ENCODE assay signal across 21 mouse cellular contexts in the genomic region with DNA sequence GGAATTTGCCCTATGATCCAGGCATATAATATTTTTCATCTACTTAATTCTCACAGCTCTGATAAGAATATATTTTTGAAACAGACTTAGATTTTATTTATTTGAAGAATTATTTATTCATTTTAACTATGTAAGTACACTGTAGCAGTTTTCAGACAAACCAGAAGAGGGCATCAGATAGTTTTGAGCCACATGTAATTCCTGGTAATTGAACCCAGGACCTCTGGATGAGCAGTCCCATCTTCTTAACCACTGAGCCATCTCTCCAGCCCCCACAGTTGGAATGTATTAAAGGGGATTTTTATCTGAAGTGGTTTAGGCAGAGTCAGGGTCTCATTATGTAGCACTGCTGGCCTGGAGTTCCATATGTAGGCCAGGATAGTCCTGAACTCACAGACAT. TPM values are rescaled to one million over a fixed set of nuclear protein-coding genes. Genes with fewer than 3 reads are reported as not detected.
DNase-seq lines count a peak whose midpoint lies in the region; ATAC-seq and TF ChIP-seq lines count a peak whose summit lies in the region.
"Not testable (repeated sequence)": the region's sequence is repeated elsewhere in the genome, so short reads cannot be mapped to it uniquely, and the experiment has no call there.
"Had no signal": no experiment of that assay in that cellular context is flagged by ENCODE, and none has a peak within 500 bp of the region (broad histone marks: within the 10 kb centered on the region; RNA-seq: fewer than 3 reads in every experiment).

No protein-coding gene starts in this region.

- intact Hi-C loops in heart, adult 2 months (cut with DNase I), result loop anchor here (1.0 to 5.0 kb wide), 2 partner anchors 49 to 104 kb away; no protein-coding TSS in a partner anchor

- H3K27ac ChIP-seq in forebrain, embryonic 15.5 days (replicated peaks); heart, adult 2 months; intestine, postnatal 0 days (ENCODE audit: low read depth, low read length); midbrain, postnatal 0 days (ENCODE audit: low read depth, low read length): not testable (repeated sequence)
- peak overlapping the region; percentile 97 for H3K27ac ChIP-seq in liver, embryonic 12.5 days
- H3K27ac ChIP-seq in liver, embryonic 15.5 days (replicated peaks), result peak overlapping the region; percentile 98

- TF ChIP-seq EP300 in heart, adult 2 months (IDR thresholded peaks at IDR 0.05; ENCODE audit: insufficient read depth, low read depth, low read length), result not testable (repeated sequence)

- H3K9me3 ChIP-seq in forebrain, embryonic 15.5 days; intestine, postnatal 0 days (ENCODE audit: control insufficient read depth); liver, embryonic 12.5 days (replicated peaks); liver, embryonic 15.5 days (replicated peaks); midbrain, postnatal 0 days (ENCODE audit: low read length): not testable (repeated sequence)

- H3K4me3 ChIP-seq in forebrain, embryonic 15.5 days; heart, adult 2 months; intestine, postnatal 0 days (ENCODE audit: low read depth, low read length); midbrain, postnatal 0 days (ENCODE audit: low read depth, low read length): not testable (repeated sequence)
- H3K4me3 ChIP-seq in liver, embryonic 12.5 days, result peak overlapping the region; percentile 61
- peak overlapping the region; percentile 64 for H3K4me3 ChIP-seq in liver, embryonic 15.5 days (replicated peaks)

- H3K27me3 ChIP-seq in forebrain, embryonic 15.5 days; heart, adult 2 months (ENCODE audit: control insufficient read depth, insufficient read depth, low read length); intestine, postnatal 0 days (replicated peaks; ENCODE audit: control insufficient read depth, insufficient read depth, low read length); liver, embryonic 12.5 days (replicated peaks); liver, embryonic 15.5 days; midbrain, postnatal 0 days (ENCODE audit: insufficient read depth, low read length): not testable (repeated sequence)

- TF ChIP-seq POLR2A in heart, adult 2 months (IDR thresholded peaks at IDR 0.05; ENCODE audit: insufficient read depth, low read depth, low read length), result not testable (repeated sequence)

- not testable (repeated sequence) for H3K4me1 ChIP-seq in forebrain, embryonic 15.5 days; heart, adult 2 months (ENCODE audit: control insufficient read depth, insufficient read depth, low read length); intestine, postnatal 0 days (replicated peaks; ENCODE audit: control insufficient read depth, insufficient read depth, low read length); midbrain, postnatal 0 days (ENCODE audit: insufficient read depth, low read length)
- H3K4me1 ChIP-seq in liver, embryonic 12.5 days, result peaks cover 46% of the 10 kb centered on the region
- peaks cover 45% of the 10 kb centered on the region for H3K4me1 ChIP-seq in liver, embryonic 15.5 days (replicated peaks)

- ATAC-seq in forebrain, embryonic 15.5 days (replicated peaks), result 0 out of 2 replicates have a peak, but pooled peaks have one; percentile 13
- not testable (repeated sequence) for ATAC-seq in intestine, postnatal 0 days; liver, embryonic 12.5 days; midbrain, postnatal 0 days (ENCODE audit: low FRiP score)
- 0 out of 2 replicates have a peak, but pooled peaks have one; percentile 0 for ATAC-seq in liver, embryonic 15.5 days (ENCODE audit: insufficient read depth)

- not testable (repeated sequence) for H3K9ac ChIP-seq in forebrain, embryonic 15.5 days (replicated peaks); heart, adult 2 months (ENCODE audit: low read depth, low read length); intestine, postnatal 0 days (ENCODE audit: low read depth, low read length); midbrain, postnatal 0 days (replicated peaks; ENCODE audit: low read length, poor library complexity, severe bottlenecking)
- H3K9ac ChIP-seq in liver, embryonic 12.5 days, result peak overlapping the region; percentile 84
- H3K9ac ChIP-seq in liver, embryonic 15.5 days, result peak overlapping the region; percentile 79; the same call in 1 of the 2 replicates

- not testable (repeated sequence) for DNase-seq in heart, adult 2 months; midbrain, postnatal 0 days (ENCODE audit: low spot score)

- not testable (repeated sequence) for H3K36me3 ChIP-seq in forebrain, embryonic 15.5 days; heart, adult 2 months (ENCODE audit: control insufficient read depth, insufficient read depth, low read length); intestine, postnatal 0 days (ENCODE audit: control insufficient read depth, insufficient read depth); midbrain, postnatal 0 days (ENCODE audit: insufficient read depth, low read length)
- H3K36me3 ChIP-seq in liver, embryonic 12.5 days, result peaks cover 18% of the 10 kb centered on the region
- peaks cover 22% of the 10 kb centered on the region for H3K36me3 ChIP-seq in liver, embryonic 15.5 days (replicated peaks)

- H3K4me2 ChIP-seq in forebrain, embryonic 15.5 days (replicated peaks); intestine, postnatal 0 days (replicated peaks; ENCODE audit: low read depth); midbrain, postnatal 0 days (ENCODE audit: low read depth, low read length, poor library complexity, severe bottlenecking): not testable (repeated sequence)
- peak overlapping the region; percentile 64 for H3K4me2 ChIP-seq in liver, embryonic 12.5 days
- H3K4me2 ChIP-seq in liver, embryonic 15.5 days, result peak overlapping the region; percentile 70

- peak; percentile 35 for TF ChIP-seq CTCF in heart, adult 2 months (IDR thresholded peaks at IDR 0.05)
- 0 out of 2 replicates have a peak, but pooled peaks have one; percentile 7 for TF ChIP-seq CTCF in intestine, postnatal 0 days (IDR thresholded peaks at IDR 0.05; ENCODE audit: low read depth)
- TF ChIP-seq CTCF in midbrain, postnatal 0 days (IDR thresholded peaks at IDR 0.05), result peak; percentile 13; the same call in 1 of the 2 replicates

- H3K79me2 ChIP-seq in heart, adult 2 months (replicated peaks; ENCODE audit: control insufficient read depth, insufficient read depth, low read length), result not testable (repeated sequence)

RNA-seq across cellular contexts. Expression of gene Hbq1b, which starts 0.9 kb away (rescaled TPM):
- polyA plus RNA-seq in forebrain, embryonic 15.5 days (2015; fragmentation: Nextera tagmentation; extraction: Ambion mirVana), result 1.6 and 2.5 TPM in 2 replicates
- total RNA-seq in heart, adult 2 months (2021), result 1 to 10 TPM in 1 of 2 experiments, under 1 TPM in 1; 0.70 to 2.4 TPM
- 1.5 and 3.8 TPM in 2 replicates for polyA plus RNA-seq in heart, adult 2 months (2012; rRNA removed)
- polyA plus RNA-seq in intestine, postnatal 0 days (2015; fragmentation: Nextera tagmentation; extraction: Ambion mirVana), result not detected in 2 replicates
- 116 and 122 TPM in 2 replicates for polyA plus RNA-seq in liver, embryonic 12.5 days (2016; fragmentation: Nextera tagmentation; extraction: Ambion mirVana)
- polyA plus RNA-seq in liver, embryonic 15.5 days (2015; fragmentation: Nextera tagmentation; extraction: Ambion mirVana), result 139 and 151 TPM in 2 replicates
- total RNA-seq in midbrain, postnatal 0 days (2014; rRNA removed), result 1.7 and 5.9 TPM in 2 replicates
- 1.9 and 3.1 TPM in 2 replicates for polyA plus RNA-seq in midbrain, postnatal 0 days (2015; fragmentation: Nextera tagmentation; extraction: Ambion mirVana)
- total RNA-seq: adrenal gland, adult 8-10 months; gastrocnemius, adult 8-10 months; gastrocnemius, postnatal 25 days had no signal
- polyA plus RNA-seq: activated CD4-positive, CD25-positive, alpha-beta regulatory T cell, adult 4 months; C2C12; CD4-positive, CD25-positive, alpha-beta regulatory T cell, adult 4 months; inflammation-experienced regulatory T-cells, adult 6 months had no signal

RNA-seq across cellular contexts. Expression of gene Hba-a1, which starts 2.6 kb away (rescaled TPM):
- 2,103 and 2,256 TPM in 2 replicates for polyA plus RNA-seq in forebrain, embryonic 15.5 days (2015; fragmentation: Nextera tagmentation; extraction: Ambion mirVana)
- over 10,000 TPM in 1 of 2 experiments, 1,000 to 10,000 TPM in 1; 5,353 to 37,215 TPM for total RNA-seq in heart, adult 2 months (2021)
- polyA plus RNA-seq in heart, adult 2 months (2012; rRNA removed), result 3,162 and 34,446 TPM in 2 replicates
- polyA plus RNA-seq in intestine, postnatal 0 days (2015; fragmentation: Nextera tagmentation; extraction: Ambion mirVana), result 405 and 624 TPM in 2 replicates
- 52,845 and 54,272 TPM in 2 replicates for polyA plus RNA-seq in liver, embryonic 12.5 days (2016; fragmentation: Nextera tagmentation; extraction: Ambion mirVana)
- polyA plus RNA-seq in liver, embryonic 15.5 days (2015; fragmentation: Nextera tagmentation; extraction: Ambion mirVana), result 74,460 and 76,487 TPM in 2 replicates
- 562 and 930 TPM in 2 replicates for total RNA-seq in midbrain, postnatal 0 days (2014; rRNA removed)
- polyA plus RNA-seq in midbrain, postnatal 0 days (2015; fragmentation: Nextera tagmentation; extraction: Ambion mirVana), result 470 and 497 TPM in 2 replicates

RNA-seq across cellular contexts. Expression of gene Hba-x, which starts 9.7 kb away (rescaled TPM):
- polyA plus RNA-seq in forebrain, embryonic 15.5 days (2015; fragmentation: Nextera tagmentation; extraction: Ambion mirVana), result 24.0 and 37.2 TPM in 2 replicates
- total RNA-seq in heart, adult 2 months (2021), result not detected
- polyA plus RNA-seq in heart, adult 2 months (2012; rRNA removed), result not detected in 2 replicates
- 0.23 TPM in 1 of 2 replicates, not detected in the other for polyA plus RNA-seq in intestine, postnatal 0 days (2015; fragmentation: Nextera tagmentation; extraction: Ambion mirVana)
- polyA plus RNA-seq in liver, embryonic 12.5 days (2016; fragmentation: Nextera tagmentation; extraction: Ambion mirVana), result 1,859 and 1,982 TPM in 2 replicates
- polyA plus RNA-seq in liver, embryonic 15.5 days (2015; fragmentation: Nextera tagmentation; extraction: Ambion mirVana), result 72.6 and 109 TPM in 2 replicates
- 0.38 TPM in 1 of 2 replicates, not detected in the other for total RNA-seq in midbrain, postnatal 0 days (2014; rRNA removed)
- 0.49 TPM in 1 of 2 replicates, not detected in the other for polyA plus RNA-seq in midbrain, postnatal 0 days (2015; fragmentation: Nextera tagmentation; extraction: Ambion mirVana)
- total RNA-seq: adrenal gland, adult 8-10 months; adrenal gland, postnatal 25 days; gastrocnemius, adult 8-10 months; gastrocnemius, postnatal 25 days; heart, adult 8-10 months; heart, postnatal 10 days; heart, postnatal 36 days had no signal
- polyA plus RNA-seq: activated CD4-positive, CD25-positive, alpha-beta regulatory T cell, adult 4 months; C2C12; CD4-positive, CD25-positive, alpha-beta regulatory T cell, adult 4 months; gonadal fat pad, adult 2 months; inflammation-experienced regulatory T-cells, adult 6 months had no signal

RNA-seq across cellular contexts. Expression of gene Hba-a2, which starts 10.4 kb away (rescaled TPM):
- polyA plus RNA-seq in forebrain, embryonic 15.5 days (2015; fragmentation: Nextera tagmentation; extraction: Ambion mirVana), result 5,603 and 5,963 TPM in 2 replicates
- over 10,000 TPM in 1 of 2 experiments, 1,000 to 10,000 TPM in 1; 4,976 to 34,253 TPM for total RNA-seq in heart, adult 2 months (2021)
- 9,938 and 81,467 TPM in 2 replicates for polyA plus RNA-seq in heart, adult 2 months (2012; rRNA removed)
- 860 and 1,295 TPM in 2 replicates for polyA plus RNA-seq in intestine, postnatal 0 days (2015; fragmentation: Nextera tagmentation; extraction: Ambion mirVana)
- polyA plus RNA-seq in liver, embryonic 12.5 days (2016; fragmentation: Nextera tagmentation; extraction: Ambion mirVana), result 121,851 and 123,321 TPM in 2 replicates
- 175,652 and 176,876 TPM in 2 replicates for polyA plus RNA-seq in liver, embryonic 15.5 days (2015; fragmentation: Nextera tagmentation; extraction: Ambion mirVana)
- 1,333 and 2,070 TPM in 2 replicates for total RNA-seq in midbrain, postnatal 0 days (2014; rRNA removed)
- 1,100 and 1,214 TPM in 2 replicates for polyA plus RNA-seq in midbrain, postnatal 0 days (2015; fragmentation: Nextera tagmentation; extraction: Ambion mirVana)
- polyA plus RNA-seq: C2C12 had no signal

RNA-seq across cellular contexts. Expression of gene Hbq1a, which starts 14.0 kb away (rescaled TPM):
- 0.69 and 1.1 TPM in 2 replicates for polyA plus RNA-seq in forebrain, embryonic 15.5 days (2015; fragmentation: Nextera tagmentation; extraction: Ambion mirVana)
- 1 to 10 TPM in 1 of 2 experiments, not detected in 1; 4.4 TPM for total RNA-seq in heart, adult 2 months (2021)
- polyA plus RNA-seq in heart, adult 2 months (2012; rRNA removed), result 0.50 and 7.0 TPM in 2 replicates
- polyA plus RNA-seq in intestine, postnatal 0 days (2015; fragmentation: Nextera tagmentation; extraction: Ambion mirVana), result 0.21 TPM in 1 of 2 replicates, not detected in the other
- polyA plus RNA-seq in liver, embryonic 12.5 days (2016; fragmentation: Nextera tagmentation; extraction: Ambion mirVana), result 4.2 and 5.2 TPM in 2 replicates
- 7.3 and 8.0 TPM in 2 replicates for polyA plus RNA-seq in liver, embryonic 15.5 days (2015; fragmentation: Nextera tagmentation; extraction: Ambion mirVana)
- total RNA-seq in midbrain, postnatal 0 days (2014; rRNA removed), result 3.2 and 3.6 TPM in 2 replicates
- polyA plus RNA-seq in midbrain, postnatal 0 days (2015; fragmentation: Nextera tagmentation; extraction: Ambion mirVana), result 2.7 and 2.8 TPM in 2 replicates
- total RNA-seq: adrenal gland, postnatal 25 days; gastrocnemius, adult 8-10 months; gastrocnemius, postnatal 25 days; heart, postnatal 10 days had no signal
- polyA plus RNA-seq: activated CD4-positive, CD25-positive, alpha-beta regulatory T cell, adult 4 months; CD4-positive, CD25-positive, alpha-beta regulatory T cell, adult 4 months; embryonic facial prominence, embryonic 10.5 days; forebrain, embryonic 10.5 days; hindbrain, embryonic 10.5 days; inflammation-experienced regulatory T-cells, adult 6 months had no signal

Comparison
In these comparisons a context has a peak if more than half of its experiments do, and no peak if none do; other contexts are left out.
1. RNA of gene Hba-x, which starts 9.7 kb away (polyA plus RNA-seq): 1,859 to 1,982 TPM in liver, embryonic 12.5 days; 72.6 to 109 TPM in liver, embryonic 15.5 days, 24.0 to 37.2 TPM in forebrain, embryonic 15.5 days, 0.49 TPM in midbrain, postnatal 0 days, 0.23 TPM in intestine, postnatal 0 days and not detected in heart, adult 2 months; every median in the first group is over 10 times any median in the second.
2. RNA of gene Hbq1b, which starts 0.9 kb away (polyA plus RNA-seq): 139 to 151 TPM in liver, embryonic 15.5 days and 116 to 122 TPM in liver, embryonic 12.5 days; 1.5 to 3.8 TPM in heart, adult 2 months, 1.9 to 3.1 TPM in midbrain, postnatal 0 days, 1.6 to 2.5 TPM in forebrain, embryonic 15.5 days and not detected in intestine, postnatal 0 days; every median in the first group is over 10 times any median in the second.
3. Peak in every context shown above with its lines, with median percentiles within 50 percentile points of each other: CTCF ChIP-seq.